Mouse (Mus musculus) megakaryocyte, embryonic 14.5 days (primary cell): ENCODE data around the gene Rtl10.

ENCODE experiments used
- FLI1 ChIP-seq: IDR thresholded peaks from 2 replicates; pipeline ENCODE4 v1.6.1; 2012; ENCODE audit warnings: low read length, inconsistent platforms, mixed read lengths
- GATA1 ChIP-seq: IDR thresholded peaks from 3 replicates; pipeline ENCODE4 v1.6.1; 2012; ENCODE audit warnings: mixed read lengths, low read length, inconsistent platforms, borderline replicate concordance

DNA sequence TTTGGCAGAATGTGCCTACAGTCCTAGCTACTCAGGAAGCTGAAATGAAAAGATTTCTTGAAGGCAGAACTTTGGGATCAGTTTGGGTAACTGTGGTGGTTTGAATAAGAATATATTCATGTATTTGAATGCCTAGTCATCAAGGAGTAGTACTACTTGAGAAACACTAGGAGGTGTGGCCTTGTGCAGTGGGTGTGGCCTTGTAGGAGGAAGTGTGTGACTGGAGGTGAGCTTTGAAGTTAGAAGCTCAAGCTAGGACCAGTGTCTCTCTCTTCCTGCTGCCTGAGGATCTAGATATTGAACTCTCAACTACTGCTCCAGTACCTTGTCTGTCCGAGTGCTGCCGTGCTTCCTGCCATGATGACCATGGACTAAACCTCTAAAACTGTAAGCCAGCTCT is 12.6 kb upstream of the Rtl10 start:
- TF ChIP-seq GATA1 (no peak), FLI1 (no peak)
